Mouse (Mus musculus): ENCODE measurements around the gene Mast1.

Gene Mast1

GRCm38 (mm10) chr8:84944478-84945160, 7.5 kb upstream of the Mast1 start:
- peak in 1 of 2 experiments; percentile 65 for DNase-seq (ENCODE audit: low spot score in 2 of 2)

- no peak for DNase-seq (ENCODE audit: low spot score in 2 of 2)
These were observed 6.5 kb upstream of the Mast1 start for GRCm38 (mm10) chr8:84943699-84944098.

GRCm38 (mm10) chr8:84937620-84938485, 694 bp upstream of the Mast1 start:
- DNase-seq (ENCODE audit: low spot score in 2 of 2): no peak

- DNase-seq (ENCODE audit: low spot score in 2 of 2): no peak
These were observed 858 bp downstream of the Mast1 start for GRCm38 (mm10) chr8:84936041-84936961.

GRCm38 (mm10) chr8:84935489-84935888, 1.7 kb downstream of the Mast1 start:
- no peak for DNase-seq (ENCODE audit: low spot score in 2 of 2)

- no peak for DNase-seq (ENCODE audit: low spot score in 2 of 2)
These were observed 2.3 kb downstream of the Mast1 start for GRCm38 (mm10) chr8:84934860-84935259.

GRCm38 (mm10) chr8:84933767-84934559, 3.2 kb downstream of the Mast1 start:
- no peak for DNase-seq (ENCODE audit: low spot score in 2 of 2)

GRCm38 (mm10) chr8:84930582-84930981, 6.6 kb downstream of the Mast1 start:
- no peak for DNase-seq (ENCODE audit: low spot score in 2 of 2)

- DNase-seq (ENCODE audit: low spot score in 2 of 2): peak in 1 of 2 experiments; percentile 49
These were observed 8.5 kb downstream of the Mast1 start for GRCm38 (mm10) chr8:84928456-84929306.

GRCm38 (mm10) chr8:84927513-84927912, 9.6 kb downstream of the Mast1 start:
- DNase-seq (ENCODE audit: low spot score in 2 of 2): no peak

- DNase-seq (ENCODE audit: low spot score in 2 of 2): no peak
These were observed 11.6 kb downstream of the Mast1 start for GRCm38 (mm10) chr8:84925557-84925956.

GRCm38 (mm10) chr8:84921596-84921995, 15.6 kb downstream of the Mast1 start:
- DNase-seq (ENCODE audit: low spot score in 2 of 2): no peak

GRCm38 (mm10) chr8:84918646-84919045, 18.5 kb downstream of the Mast1 start:
- DNase-seq (ENCODE audit: low spot score in 2 of 2): no peak

GRCm38 (mm10) chr8:84917781-84918180, 19.4 kb downstream of the Mast1 start:
- DNase-seq (ENCODE audit: low spot score in 2 of 2): no peak

GRCm38 (mm10) chr8:84915269-84915668, 21.9 kb downstream of the Mast1 start:
- DNase-seq (ENCODE audit: low spot score in 2 of 2): no peak

- no peak for DNase-seq (ENCODE audit: low spot score in 2 of 2)
These were observed 23.2 kb downstream of the Mast1 start for GRCm38 (mm10) chr8:84913960-84914359.

- DNase-seq (ENCODE audit: low spot score in 2 of 2): no peak
These were observed 23.7 kb downstream of the Mast1 start for GRCm38 (mm10) chr8:84913502-84913900.

- no peak for DNase-seq (ENCODE audit: low spot score in 2 of 2)
These were observed 24.2 kb downstream of the Mast1 start for GRCm38 (mm10) chr8:84912895-84913501.

- DNase-seq (ENCODE audit: low spot score in 2 of 2): no peak
These were observed 24.8 kb downstream of the Mast1 start for GRCm38 (mm10) chr8:84912391-84912790.

GRCm38 (mm10) chr8:84911854-84912253, 25.3 kb downstream of the Mast1 start:
- DNase-seq (ENCODE audit: low spot score in 2 of 2): no peak

Measured in frontal cortex, postnatal 14 days (tissue).